Mouse (Mus musculus): Measurements from ENCODE around the gene 1700001J03Rik.
"Not testable (repeated sequence)": the region's sequence is repeated elsewhere in the genome, so short reads cannot be mapped to it uniquely, and the experiment has no call there.

The 1700001J03Rik gene

DNA sequence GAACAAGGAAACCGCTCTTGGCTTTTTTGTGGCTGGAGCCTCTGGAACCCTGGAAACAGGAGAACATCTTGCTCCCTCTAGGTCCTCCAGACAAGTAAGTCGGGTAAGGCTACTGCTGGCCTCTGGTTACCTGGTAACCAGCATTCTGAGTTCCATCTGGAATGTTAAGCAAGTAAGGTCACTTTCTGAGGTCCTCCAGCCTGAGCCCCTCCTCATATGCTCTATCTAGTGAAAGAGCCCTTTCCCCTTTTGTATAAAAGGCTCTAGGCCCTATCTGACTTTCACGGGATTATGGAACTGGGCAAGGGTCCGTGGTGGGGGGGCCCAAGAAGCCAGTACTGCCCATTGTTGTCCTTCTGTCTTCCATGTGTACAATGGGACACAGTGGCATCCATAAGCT lies at the start of gene 1700001J03Rik:
Gene 1700001J03Rik, minus strand, starts transcription at position 101 of the 400 bp plus-strand sequence.
- not testable (repeated sequence) for DNase-seq (ENCODE audit: low read depth)

DNA sequence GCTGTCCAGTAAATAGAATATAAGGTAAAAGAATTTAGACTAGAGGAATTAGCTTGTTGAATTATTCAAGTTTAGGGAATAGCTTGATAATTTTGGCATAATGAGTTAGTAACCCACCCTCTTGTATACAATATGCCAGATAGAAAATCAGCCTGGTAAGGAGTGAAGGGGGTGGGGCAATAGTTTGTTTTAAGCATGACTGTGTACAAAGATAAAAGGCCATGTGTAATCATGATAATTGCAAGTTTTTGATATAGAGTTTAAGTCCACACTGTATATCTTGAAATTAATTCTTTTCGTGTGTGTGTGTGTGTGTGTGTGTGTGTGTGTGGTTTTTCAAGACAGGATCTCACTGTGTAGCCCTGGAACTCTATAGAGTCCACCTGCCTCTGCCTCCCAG lies 49.2 kb upstream of the 1700001J03Rik start:
- DNase-seq (ENCODE audit: low read depth): no peak

DNA sequence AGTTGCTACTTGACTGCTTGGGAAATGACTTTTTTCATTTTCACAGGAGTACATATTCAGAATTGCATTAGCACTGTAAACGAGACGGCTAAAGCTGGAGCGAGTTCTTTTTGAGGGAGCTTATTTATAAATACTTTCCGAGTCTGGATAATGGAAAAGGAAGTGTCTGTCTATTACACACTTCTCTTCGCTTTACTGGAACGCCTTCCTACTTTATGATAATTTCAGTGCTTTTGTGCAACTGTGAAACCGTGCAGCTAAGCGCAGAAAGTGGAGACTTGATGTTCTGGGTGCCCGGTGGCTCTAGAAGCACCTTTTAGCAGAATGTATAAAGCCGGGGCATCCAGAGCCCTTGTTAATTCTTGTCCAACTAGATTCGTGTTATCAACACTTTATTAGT lies 47.7 kb upstream of the 1700001J03Rik start:
- no peak for DNase-seq (ENCODE audit: low read depth)

DNA sequence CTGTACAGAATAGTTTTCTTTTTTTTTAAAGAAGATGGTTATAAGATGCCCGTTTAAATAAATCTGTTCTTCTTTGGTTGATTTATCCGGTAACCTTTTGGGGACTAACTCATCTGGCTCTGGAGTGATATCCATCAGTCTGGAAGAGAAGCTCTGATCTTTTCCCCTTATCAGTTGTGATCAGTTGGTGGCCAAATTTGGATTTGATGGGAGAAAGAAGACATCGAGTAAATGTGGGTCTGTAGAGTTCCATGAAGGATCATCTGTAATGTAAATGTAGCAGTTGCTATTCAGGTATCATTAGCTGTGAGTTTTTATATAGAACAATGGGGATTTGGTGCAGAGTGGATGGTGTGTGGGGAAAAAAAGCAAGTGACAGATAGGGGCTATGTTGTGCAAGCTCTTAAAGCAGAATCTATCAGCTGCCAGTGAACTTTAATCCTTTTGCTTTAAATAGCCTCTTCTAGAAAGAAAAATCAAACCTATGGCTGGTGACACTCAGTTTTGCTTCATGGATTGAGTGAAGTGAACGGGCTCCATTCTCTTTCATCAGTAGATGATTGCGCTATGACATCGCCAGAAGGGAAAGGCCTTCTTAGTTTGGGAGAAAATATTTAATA lies 47.1 kb upstream of the 1700001J03Rik start:
- DNase-seq (ENCODE audit: low read depth): no peak

DNA sequence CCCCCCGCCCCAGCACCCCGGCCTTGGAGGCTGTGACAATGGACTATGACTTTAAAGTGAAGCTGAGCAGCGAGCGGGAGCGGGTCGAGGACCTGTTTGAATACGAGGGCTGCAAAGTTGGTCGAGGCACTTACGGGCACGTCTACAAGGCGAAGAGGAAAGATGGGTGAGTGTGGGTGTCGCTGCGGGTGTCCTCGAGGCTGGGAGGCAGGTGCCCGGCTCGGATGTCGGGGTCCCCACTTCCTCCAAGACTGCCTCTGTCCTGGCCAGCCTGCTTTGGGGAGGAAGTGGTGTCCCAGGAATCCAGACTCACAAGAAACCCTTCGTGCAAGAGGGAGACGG lies 46.5 kb upstream of the 1700001J03Rik start:
- no peak for DNase-seq (ENCODE audit: low read depth)

DNA sequence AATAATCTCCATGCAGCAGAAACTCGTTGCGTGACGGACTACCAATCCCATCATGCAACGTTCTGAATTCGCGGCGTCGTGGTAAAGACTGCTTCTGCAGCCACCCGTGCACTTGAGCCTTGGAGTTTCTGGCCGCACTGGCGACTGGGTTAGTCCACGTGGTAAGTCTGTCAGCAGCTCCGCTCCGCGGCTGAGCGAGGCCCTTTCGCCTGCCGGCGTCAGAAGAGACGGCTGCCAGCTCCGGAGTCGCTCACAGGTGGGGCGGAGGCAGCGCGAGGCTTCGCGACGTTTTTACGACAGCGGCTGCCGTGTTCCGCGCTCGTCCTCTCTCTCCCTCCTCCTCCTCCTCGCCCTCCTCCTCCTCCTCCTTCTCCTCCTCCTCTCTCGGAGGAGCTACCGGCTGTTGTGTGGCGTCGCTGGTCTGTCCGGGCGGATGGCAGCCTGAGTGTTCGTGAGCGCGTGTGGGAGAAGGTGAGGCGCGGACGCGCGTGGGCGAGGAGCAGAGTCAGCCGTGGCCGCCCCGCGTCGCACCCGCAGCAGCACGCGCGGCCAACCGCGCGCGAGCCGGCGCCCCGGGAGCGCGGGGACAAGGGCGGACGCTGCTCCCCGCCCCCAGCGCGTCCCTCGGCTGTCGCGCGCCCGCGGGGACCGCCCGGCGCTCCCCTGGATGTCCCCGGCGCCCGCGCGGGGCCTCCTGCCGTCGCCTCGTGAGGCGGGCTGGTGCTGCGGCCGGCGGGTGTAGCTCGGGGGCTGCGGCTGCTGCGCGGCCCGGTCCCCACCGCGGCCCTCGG lies 46.0 kb upstream of the 1700001J03Rik start, which contains the start of gene Cdk8:
Gene Cdk8, plus strand, starts transcription at position 367 of the 791 bp plus-strand sequence.
- DNase-seq (ENCODE audit: low read depth): peak; percentile 90

DNA sequence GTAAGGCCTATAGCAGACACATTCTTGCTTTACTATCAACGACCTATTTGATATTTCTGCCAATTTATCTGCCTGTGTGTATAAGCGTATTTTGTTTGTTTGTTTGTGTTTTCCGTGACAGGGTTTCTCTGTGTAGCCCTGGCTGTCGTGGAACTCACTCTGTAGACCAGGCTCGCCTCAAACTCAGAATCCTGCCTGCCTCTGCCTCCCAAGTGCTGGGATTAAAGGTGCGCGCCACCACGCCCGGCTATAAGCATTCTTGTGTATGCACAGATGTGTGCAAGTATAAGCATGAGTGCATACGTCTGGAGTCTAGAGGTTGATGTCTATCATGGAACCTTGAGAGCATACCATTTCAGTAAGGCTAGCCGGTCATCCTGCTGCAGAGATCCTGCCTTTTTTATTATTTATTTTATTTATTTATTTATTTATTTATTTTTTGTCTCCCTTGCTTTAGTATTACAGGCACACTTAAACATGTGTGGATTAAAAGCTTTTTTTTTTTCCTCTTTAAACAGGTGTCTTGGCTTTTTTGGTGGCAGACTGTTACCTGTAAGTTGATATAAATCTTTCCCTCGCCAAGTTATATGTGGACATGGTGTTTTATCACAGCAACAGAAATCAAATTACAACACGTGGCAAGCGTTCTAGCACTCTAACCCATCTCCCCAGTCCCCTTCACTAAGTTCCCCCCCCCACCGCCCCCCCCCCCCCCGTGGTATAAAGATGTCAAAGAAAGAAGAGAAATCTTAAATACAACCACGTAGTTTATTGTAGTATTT lies 45.0 kb upstream of the 1700001J03Rik start:
- no peak for DNase-seq (ENCODE audit: low read depth)

DNA sequence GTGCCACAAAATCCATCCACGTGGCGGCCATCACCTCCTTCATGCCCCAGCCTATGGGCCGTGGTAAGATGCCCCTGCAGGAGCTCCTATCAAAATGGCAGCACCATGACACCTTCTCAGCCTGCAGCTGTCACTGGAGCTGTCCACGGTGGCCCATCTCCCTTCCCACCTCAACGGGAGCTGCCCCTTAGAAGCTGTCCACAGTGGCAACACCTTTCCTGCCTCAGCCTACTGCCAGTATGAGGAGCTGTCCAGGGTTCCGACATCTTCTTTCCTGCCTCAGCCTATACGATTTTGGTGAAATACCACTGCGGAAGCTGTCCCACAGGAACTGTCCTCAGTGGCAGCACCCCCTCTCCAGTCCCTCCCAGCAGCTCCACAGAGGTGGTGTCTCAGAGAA lies 42.4 kb upstream of the 1700001J03Rik start:
- DNase-seq (ENCODE audit: low read depth): no peak

DNA sequence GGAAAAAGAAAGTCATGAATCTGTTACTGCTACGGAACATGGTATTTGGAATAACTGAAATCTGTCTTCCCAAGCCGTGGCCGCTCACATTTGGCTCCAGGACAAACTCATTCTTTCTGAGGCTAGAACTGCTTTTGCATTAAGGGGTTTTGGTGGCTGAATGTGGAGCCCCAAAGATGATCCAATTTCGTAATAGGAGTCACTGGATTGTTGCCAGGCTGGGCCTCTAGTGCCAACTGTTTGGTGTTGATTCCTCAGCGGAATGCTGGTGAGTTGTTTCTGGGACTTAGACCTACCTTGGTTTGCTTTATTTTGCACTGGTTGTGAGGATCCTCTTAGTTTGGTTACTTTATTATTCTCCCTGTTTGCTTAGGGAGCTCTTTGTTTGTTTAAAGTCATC lies 38.7 kb upstream of the 1700001J03Rik start:
- no peak for DNase-seq (ENCODE audit: low read depth)

DNA sequence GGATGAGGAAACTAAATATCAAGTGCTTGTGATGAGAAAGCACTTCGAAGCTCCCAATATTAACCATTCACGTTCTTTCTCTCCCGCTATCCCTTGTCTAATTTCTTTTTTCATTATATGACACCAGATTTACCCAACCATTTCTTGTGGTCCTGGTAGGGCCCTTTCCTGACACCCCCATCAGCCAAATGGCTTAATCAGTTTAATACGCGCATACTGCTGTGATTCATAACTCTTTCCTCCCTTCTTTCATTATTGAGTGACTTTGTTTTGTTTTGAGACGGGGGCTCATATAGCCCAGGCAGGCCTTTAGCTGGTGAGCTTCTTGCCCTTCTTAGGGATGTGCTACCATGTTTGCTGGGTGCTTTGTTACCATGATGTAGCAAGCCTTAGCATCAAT lies 36.6 kb upstream of the 1700001J03Rik start:
- DNase-seq (ENCODE audit: low read depth): no peak

DNA sequence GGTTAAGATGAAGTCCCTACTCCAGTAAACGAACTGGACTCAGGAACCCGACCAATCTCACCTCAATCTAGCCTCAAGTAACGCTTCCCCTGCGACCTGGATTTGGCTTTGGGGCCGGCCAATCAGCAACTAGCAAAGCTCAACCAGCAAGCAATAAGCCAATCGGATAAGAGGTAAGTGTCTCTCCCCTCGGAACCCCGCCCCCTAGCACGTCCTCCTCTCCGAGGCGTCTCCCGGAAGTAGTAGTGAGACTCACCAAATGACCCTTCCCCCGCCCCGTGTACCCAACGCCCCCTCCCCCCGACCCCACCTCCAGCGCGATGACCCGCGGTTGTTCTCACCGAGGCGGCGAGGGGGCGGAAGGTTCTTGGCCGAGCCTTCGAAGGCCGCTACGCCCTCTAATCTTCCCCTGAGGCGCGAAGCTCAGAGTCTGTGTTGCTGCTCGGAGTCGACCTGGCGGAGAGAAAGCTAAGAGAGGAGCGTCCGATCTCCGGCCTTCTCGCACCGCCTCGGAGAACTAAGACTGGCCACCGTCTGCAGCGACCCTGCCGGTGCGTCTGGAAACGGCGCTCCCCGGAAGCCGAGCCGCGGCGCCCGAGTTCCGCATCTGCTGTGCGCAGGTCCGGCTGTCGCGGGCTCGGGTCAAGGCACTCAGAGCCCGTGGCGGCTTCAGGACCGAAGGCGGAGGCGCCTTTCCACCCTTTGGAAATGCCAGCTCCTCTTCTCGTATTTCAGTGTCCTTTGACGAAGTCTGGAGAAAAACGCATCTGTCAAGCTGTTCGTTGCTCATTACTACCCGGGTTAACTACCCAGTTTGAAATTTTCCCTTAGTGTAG lies 36.0 kb upstream of the 1700001J03Rik start, which contains the start of gene Rnf6:
Gene Rnf6, minus strand, starts transcription at position 677 of the 836 bp plus-strand sequence.
- peak; percentile 92 for DNase-seq (ENCODE audit: low read depth)

DNA sequence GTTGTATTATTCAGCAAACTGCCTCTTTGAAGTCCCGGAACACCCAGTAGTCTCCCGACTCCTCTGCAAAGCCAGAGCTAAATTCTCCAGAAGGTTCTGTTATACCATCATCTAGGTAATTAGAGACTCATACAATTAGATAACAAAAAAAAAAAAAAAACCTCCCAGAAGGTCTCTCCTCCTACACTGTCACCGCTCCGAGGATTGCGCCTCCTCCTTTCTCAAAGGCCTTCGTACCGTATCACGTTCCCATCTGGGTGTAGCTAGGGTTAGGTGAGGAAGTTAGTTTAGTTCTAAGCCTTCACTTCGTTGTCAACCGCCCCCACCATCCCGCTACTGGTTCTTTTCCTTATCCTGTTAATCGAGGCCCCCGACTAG lies 35.4 kb upstream of the 1700001J03Rik start:
- no peak for DNase-seq (ENCODE audit: low read depth)

DNA sequence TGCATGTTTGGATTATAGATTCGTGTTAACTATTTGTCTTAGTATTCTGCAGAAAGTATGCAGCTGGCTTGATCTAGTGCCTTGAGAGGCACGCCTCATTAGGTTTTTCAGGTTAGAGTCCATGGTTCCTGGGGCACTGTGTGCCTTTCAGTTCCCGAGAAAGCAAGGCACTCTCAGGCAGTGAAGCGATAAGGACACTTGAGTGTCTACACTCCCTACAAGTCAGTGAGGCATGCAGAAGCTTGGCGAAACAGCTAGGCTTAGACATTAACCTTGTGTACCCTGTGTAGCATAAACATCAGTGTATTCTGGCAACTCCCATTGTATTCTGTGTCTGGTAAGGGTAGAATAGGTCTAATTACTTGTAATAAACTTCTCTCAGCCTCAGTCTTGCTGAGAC lies 20.4 kb upstream of the 1700001J03Rik start:
- no peak for DNase-seq (ENCODE audit: low read depth)

DNA sequence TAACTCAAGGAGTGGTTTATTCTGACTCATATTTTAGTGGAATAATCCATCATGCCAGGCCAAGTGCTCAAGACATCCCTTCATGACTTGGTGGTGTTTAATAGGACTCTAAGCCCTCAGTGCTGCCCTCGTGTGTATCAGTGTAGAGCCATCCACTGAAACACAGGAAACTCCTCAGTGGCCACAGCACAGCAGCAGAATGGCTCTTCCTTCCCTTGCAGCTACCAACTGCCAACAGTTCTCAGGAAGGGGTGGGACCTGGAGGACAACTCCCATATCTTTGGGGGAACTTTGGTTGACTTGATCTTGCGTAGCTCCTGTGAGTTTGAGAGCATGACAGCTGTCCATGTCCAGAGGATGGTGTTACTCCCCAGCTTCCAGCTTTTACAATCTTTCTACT lies 18.8 kb upstream of the 1700001J03Rik start:
- DNase-seq (ENCODE audit: low read depth): peak; percentile 8

DNA sequence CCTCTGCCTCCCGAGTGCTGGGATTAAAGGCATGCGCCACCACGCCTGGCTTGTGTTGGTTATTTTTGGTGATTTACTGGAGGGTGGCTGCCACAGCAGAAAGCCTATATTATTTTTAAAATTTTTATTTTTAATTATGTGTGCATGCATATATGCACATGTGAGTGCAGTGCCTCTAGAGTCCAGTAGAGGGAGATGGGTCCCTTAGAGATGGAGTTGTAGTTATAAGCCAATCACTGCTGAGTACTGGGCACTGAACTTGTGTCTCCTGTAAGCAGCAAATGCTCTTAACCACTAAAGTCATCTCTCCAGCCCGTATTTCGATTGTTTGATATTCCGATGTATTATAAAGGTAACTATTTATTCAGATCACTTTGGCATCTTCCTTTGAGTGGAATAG lies 15.5 kb upstream of the 1700001J03Rik start:
- DNase-seq (ENCODE audit: low read depth): no peak

DNA sequence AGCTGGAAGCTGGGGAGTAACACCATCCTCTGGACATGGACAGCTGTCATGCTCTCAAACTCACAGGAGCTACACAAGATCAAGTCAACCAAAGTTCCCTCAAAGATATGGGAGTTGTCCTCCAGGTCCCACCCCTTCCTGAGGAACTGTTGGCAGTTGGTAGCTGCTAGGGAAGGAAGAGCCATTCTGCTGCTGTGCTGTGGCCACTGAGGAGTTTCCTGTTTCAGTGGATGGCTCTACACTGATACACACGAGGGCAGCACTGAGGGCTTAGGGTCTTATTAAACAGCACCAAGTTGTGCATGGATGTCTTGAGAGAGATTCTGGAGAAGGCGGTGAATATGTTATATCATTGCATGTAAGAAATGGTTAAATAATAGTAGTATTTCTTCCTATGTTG lies 14.4 kb upstream of the 1700001J03Rik start:
- DNase-seq (ENCODE audit: low read depth): no peak

DNA sequence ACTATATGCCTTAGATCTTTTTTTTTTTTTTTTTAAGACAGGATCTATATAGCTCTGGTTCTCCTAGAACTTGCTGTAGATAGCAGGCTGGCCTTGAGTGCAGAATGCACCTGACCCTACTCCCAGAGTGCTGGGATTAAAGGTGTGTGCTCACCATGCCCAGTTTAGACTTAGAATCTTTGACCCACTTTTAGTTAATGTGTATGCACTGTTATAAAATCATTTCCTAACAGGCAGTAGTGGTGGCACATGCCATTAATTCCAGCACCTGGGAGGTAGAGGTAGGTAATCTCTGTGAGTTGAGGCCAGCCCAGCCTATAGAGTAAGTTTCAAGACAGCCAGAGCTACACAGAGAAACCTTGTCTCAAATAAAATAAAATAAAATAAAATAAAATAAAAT lies 14.0 kb upstream of the 1700001J03Rik start:
- no peak for DNase-seq (ENCODE audit: low read depth)

DNA sequence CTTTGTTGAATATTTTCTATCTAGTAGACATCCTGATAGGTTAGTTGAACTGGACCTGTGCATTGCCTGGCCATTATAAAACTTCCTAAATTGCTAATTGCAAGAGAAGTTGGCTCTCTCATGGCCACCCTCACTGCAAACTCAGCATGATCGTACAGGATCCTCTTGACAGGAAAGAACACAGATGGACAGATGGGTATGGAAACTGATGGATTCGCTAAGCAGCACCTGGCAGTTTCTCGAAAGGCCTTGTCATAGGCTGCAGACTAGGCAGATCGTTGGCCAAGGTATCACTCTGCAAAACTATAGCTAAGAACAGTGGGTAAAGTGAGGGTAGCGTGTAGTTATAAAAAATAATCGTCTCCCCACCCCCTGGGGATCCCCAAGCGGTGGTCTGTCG lies 8.3 kb upstream of the 1700001J03Rik start:
- DNase-seq (ENCODE audit: low read depth): no peak

DNA sequence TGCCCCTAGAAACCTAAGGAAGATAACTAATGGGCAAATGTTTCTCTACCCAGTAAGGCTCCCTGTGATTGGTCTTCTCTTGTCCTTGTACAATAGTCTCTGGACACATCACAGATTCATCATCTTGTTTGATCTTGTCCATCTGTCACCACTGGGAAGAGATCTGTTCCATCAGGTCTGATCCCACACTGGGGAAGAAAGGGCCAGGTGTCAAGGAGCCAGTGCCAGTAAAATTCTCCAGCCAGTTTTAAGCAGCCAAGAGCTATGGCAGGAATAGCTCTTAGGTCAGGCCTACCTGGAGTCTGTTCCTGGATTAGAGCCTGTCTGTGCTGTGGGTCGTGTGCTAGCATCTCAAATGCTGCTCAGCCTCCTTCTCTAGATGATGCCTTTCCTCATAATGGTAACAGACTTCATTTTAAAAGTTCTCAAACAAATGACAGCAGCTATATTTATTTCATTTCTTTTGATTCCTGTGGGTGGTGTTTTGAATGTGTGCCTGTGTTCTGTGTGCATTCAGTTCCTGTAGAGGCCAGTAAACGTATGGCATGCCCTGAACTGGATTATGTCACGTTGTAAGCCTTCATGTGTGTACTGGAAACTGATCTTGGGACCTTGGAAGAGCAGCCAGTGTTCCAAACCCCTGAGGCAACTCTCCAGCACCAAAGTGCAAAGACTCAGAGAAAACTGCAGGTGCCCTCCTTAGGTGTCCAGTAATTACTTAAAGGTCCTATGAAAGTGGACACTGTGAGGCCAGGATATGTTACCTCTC lies 5.6 kb upstream of the 1700001J03Rik start:
- no peak for DNase-seq (ENCODE audit: low read depth)

DNA sequence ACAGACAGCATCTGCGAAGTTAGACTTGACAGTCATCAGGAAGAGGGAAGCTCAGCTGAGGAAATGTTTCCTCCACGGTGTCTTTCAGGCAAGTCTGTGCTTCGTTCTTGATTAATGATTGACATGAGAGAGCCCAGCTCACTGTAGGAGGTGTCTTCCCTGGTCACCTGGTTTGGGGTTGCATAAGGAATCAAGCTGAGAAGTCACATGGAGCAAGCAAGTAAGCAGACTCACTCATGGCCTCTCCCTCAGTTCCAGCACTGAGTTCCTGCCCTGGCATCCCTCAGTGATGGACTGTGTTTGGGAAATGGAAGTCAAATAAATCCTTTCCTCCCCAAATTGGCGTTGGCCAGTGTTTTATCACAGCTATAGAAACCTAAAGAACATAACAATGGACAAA lies 5.0 kb upstream of the 1700001J03Rik start:
- no peak for DNase-seq (ENCODE audit: low read depth)

DNA sequence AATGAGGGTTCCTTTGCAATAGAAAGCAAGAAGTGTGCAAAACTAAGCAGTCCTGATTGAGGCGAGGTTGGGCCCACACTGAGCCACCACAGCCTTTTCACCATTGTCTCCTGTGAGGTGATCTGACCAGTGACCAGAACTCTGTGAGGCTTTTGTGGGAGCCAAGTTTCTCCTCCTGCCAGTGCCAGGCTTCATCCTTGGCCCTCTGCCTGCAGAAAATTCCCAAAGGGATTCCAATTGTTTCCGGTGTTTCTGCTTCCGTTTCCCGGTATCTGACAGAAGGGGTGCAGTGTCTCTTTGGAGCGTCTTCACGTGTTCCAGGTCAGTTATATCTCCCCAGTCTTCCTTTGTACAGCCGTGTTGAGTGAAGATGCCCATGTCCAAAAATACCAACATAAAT lies 3.6 kb upstream of the 1700001J03Rik start:
- no peak for DNase-seq (ENCODE audit: low read depth)
